8 mouse cellular contexts compared by ENCODE assay signal in genomic region chr13:3358996-3359750, GRCm38 (mm10).
DNase-seq lines count a peak whose midpoint lies in the region; ATAC-seq and TF ChIP-seq lines count a peak whose summit lies in the region.

No protein-coding gene starts in this region.

- DNase-seq in adrenal gland, postnatal 10 days: peak; percentile 12
- DNase-seq in adrenal gland, postnatal 4 days (ENCODE audit: low spot score in 2 of 2): no peak
- peak; percentile 1 for DNase-seq in kidney, adult 2 months
- peak; percentile 3 for DNase-seq in lung, postnatal 10 days
- DNase-seq in spleen, postnatal 36 days (ENCODE audit: low spot score in 2 of 2): no peak

- peaks cover 46% of the 10 kb centered on the region for H3K27me3 ChIP-seq in forebrain, embryonic 15.5 days
- peaks cover 6% of the 10 kb centered on the region for H3K27me3 ChIP-seq in kidney, adult 2 months (replicated peaks; ENCODE audit: control insufficient read depth, insufficient read depth, low read length)

- no peak for TF ChIP-seq CTCF in bone marrow macrophage, adult 2 months (IDR thresholded peaks at IDR 0.05; ENCODE audit: low read depth, low read length)
- no peak for TF ChIP-seq CTCF in kidney, adult 2 months (conservative IDR thresholded peaks at IDR 0.05; ENCODE audit: insufficient read depth, insufficient read length, low read depth, low read length)

- no peaks in the 10 kb centered on the region for H3K36me3 ChIP-seq in forebrain, embryonic 15.5 days
- no peaks in the 10 kb centered on the region for H3K36me3 ChIP-seq in kidney, adult 2 months (ENCODE audit: control insufficient read depth, insufficient read depth, low read length)

- no peaks in the 10 kb centered on the region for H3K9me3 ChIP-seq in forebrain, embryonic 15.5 days

- H3K4me2 ChIP-seq in forebrain, embryonic 15.5 days (replicated peaks): peak overlapping the region; percentile 73

- no peak for TF ChIP-seq POLR2A in bone marrow macrophage, adult 2 months (IDR thresholded peaks at IDR 0.05; ENCODE audit: borderline replicate concordance, low read depth, low read length)
- no peak for TF ChIP-seq POLR2A in kidney, adult 2 months (IDR thresholded peaks at IDR 0.05; ENCODE audit: low read depth, low read length)

- H3K4me3 ChIP-seq in bone marrow macrophage, adult 2 months (ENCODE audit: insufficient read depth, low read length): peak overlapping the region; percentile 67
- H3K4me3 ChIP-seq in forebrain, embryonic 15.5 days: peak overlapping the region; percentile 41
- H3K4me3 ChIP-seq in kidney, adult 2 months (ENCODE audit: insufficient read depth, low read depth, low read length): peak overlapping the region; percentile 68

- ATAC-seq in forebrain, embryonic 15.5 days (replicated peaks): 0 out of 2 replicates have a peak, but pooled peaks have one; percentile 27
- ATAC-seq in activated CD4-positive, CD25-positive, alpha-beta regulatory T cell, adult 4 months: no peak

- H3K4me1 ChIP-seq in bone marrow macrophage, adult 2 months (ENCODE audit: control insufficient read depth, insufficient read depth, low read length): no peaks in the 10 kb centered on the region
- peaks cover 31% of the 10 kb centered on the region for H3K4me1 ChIP-seq in forebrain, embryonic 15.5 days
- no peaks in the 10 kb centered on the region for H3K4me1 ChIP-seq in kidney, adult 2 months (ENCODE audit: control insufficient read depth, insufficient read depth, low read length)

- H3K9ac ChIP-seq in forebrain, embryonic 15.5 days (replicated peaks): no peak overlapping the region

- no peak overlapping the region for H3K27ac ChIP-seq in bone marrow macrophage, adult 2 months (ENCODE audit: insufficient read depth, low read depth, low read length)
- H3K27ac ChIP-seq in forebrain, embryonic 15.5 days (replicated peaks): no peak overlapping the region
- no peak overlapping the region for H3K27ac ChIP-seq in kidney, adult 2 months (ENCODE audit: insufficient read depth, low read depth, low read length)

- under 1% methylated on average over 41 of the region's 41 CpGs for WGBS in forebrain, embryonic 15.5 days
- 2% methylated on average over 41 of the region's 41 CpGs for WGBS in kidney, adult 2 months

Comparison
In these comparisons a context has a peak if more than half of its experiments do, and no peak if none do; other contexts are left out.
1. DNase-seq: peak in adrenal gland, postnatal 10 days (single experiment), kidney, adult 2 months (single experiment) and lung, postnatal 10 days (single experiment); none in adrenal gland, postnatal 4 days (0 of 2) and spleen, postnatal 36 days (0 of 2).
2. Peak in every context shown above with its lines, with median percentiles within 50 percentile points of each other: H3K4me3 ChIP-seq.